In genomic region chr9:112454706-112455105, GRCm38 (mm10) we compare ENCODE assay signal across 8 mouse cellular contexts.
DNase-seq lines count a peak whose midpoint lies in the region.

No protein-coding gene starts in this region.

- peak; percentile 3 for DNase-seq in ZHBTc4 (ENCODE audit: low read depth, low spot score)
- DNase-seq in cerebellum, postnatal 10 days, result peak; percentile 98
- DNase-seq in frontal cortex, postnatal 36 days (ENCODE audit: low spot score in 2 of 2), result peak; percentile 69 to 92
- DNase-seq in left cerebral cortex, adult 8-10 months (ENCODE audit: low spot score in 2 of 2), result peak; percentile 32 to 93
- peak; percentile 80 for DNase-seq in right cerebral cortex, postnatal 4 days
- DNase-seq in urinary bladder, adult 18-20 months (ENCODE audit: low spot score in 2 of 2), result no peak
- DNase-seq in lung, postnatal 25 days (ENCODE audit: low spot score), result no peak
- no peak for DNase-seq in testis, postnatal 10 days (ENCODE audit: low spot score)

Comparison
In these comparisons a context has a peak if more than half of its experiments do, and no peak if none do; other contexts are left out.
1. DNase-seq: peak in ZHBTc4 (single experiment), cerebellum, postnatal 10 days (2 of 2), frontal cortex, postnatal 36 days (2 of 2), left cerebral cortex, adult 8-10 months (2 of 2) and right cerebral cortex, postnatal 4 days (single experiment); none in urinary bladder, adult 18-20 months (0 of 2), lung, postnatal 25 days (single experiment) and testis, postnatal 10 days (single experiment).